9 mouse cellular contexts compared by ENCODE assay signal in genomic region chr12:119237921-119238695, GRCm38 (mm10). TPM values are rescaled to one million over a fixed set of nuclear protein-coding genes. Genes with fewer than 3 reads are reported as not detected.
DNase-seq lines count a peak whose midpoint lies in the region; ATAC-seq lines count a peak whose summit lies in the region.
"Had no signal": no experiment of that assay in that cellular context is flagged by ENCODE, and none has a peak within 500 bp of the region (broad histone marks: within the 10 kb centered on the region; RNA-seq: fewer than 3 reads in every experiment).

No protein-coding gene starts in this region.

- peak overlapping the region; percentile 92 for H3K27ac ChIP-seq in hindbrain, embryonic 14.5 days

- H3K9ac ChIP-seq in hindbrain, embryonic 14.5 days, result peak overlapping the region; percentile 88

- H3K4me1 ChIP-seq in hindbrain, embryonic 14.5 days (replicated peaks; ENCODE audit: control insufficient read depth, insufficient read depth, low read length), result peaks cover 25% of the 10 kb centered on the region

- H3K9me3 ChIP-seq in hindbrain, embryonic 14.5 days (ENCODE audit: control insufficient read depth, low read length), result no peaks in the 10 kb centered on the region

- peak overlapping the region; percentile 72 for H3K4me3 ChIP-seq in hindbrain, embryonic 14.5 days (replicated peaks; ENCODE audit: low read length)
- H3K4me3 ChIP-seq: erythroblast, embryonic 14.5 days had no signal

- peak overlapping the region; percentile 90 for H3K4me2 ChIP-seq in hindbrain, embryonic 14.5 days (replicated peaks)

- ATAC-seq in hindbrain, embryonic 14.5 days (ENCODE audit: low FRiP score), result peak; percentile 85

- H3K27me3 ChIP-seq in hindbrain, embryonic 14.5 days (ENCODE audit: control insufficient read depth, insufficient read depth, low read length), result no peaks in the 10 kb centered on the region

- WGBS in hindbrain, embryonic 14.5 days, result under 1% methylated on average over 35 of the region's 35 CpGs

- H3K36me3 ChIP-seq in hindbrain, embryonic 14.5 days (replicated peaks; ENCODE audit: control insufficient read depth, insufficient read depth), result no peaks in the 10 kb centered on the region

- DNase-seq in NIH3T3 (ENCODE audit: low read depth), result peak; percentile 73
- DNase-seq in cerebellum, adult 9-11 months, result peak; percentile 45
- DNase-seq in frontal cortex, postnatal 14 days (ENCODE audit: low spot score in 2 of 2), result peak; percentile 68
- DNase-seq in hindbrain, embryonic 14.5 days (ENCODE audit: low spot score), result peak; percentile 77
- DNase-seq in layer of hippocampus, postnatal 25 days (ENCODE audit: extremely low spot score in 1 of 2, low spot score in 1 of 2), result peak; percentile 49 to 71
- DNase-seq in lung, postnatal 4 days, result peak; percentile 38 to 48
- DNase-seq in right cerebral cortex, adult 18-20 months, result peak; percentile 78
- DNase-seq in yolk sac, embryonic 10.5 days (ENCODE audit: low spot score), result peak; percentile 52

RNA-seq across cellular contexts. Expression of gene Itgb8, which starts 0.5 kb away (rescaled TPM):
- 15.0 and 15.1 TPM in 2 replicates for polyA plus RNA-seq in hindbrain, embryonic 14.5 days (2014; fragmentation: Nextera tagmentation; extraction: Ambion mirVana)
- total RNA-seq in layer of hippocampus, postnatal 25 days (2021), result 10 to 100 TPM; 30.7 to 32.9 TPM
- polyA plus RNA-seq: erythroblast, embryonic 14.5 days had no signal

Comparison
In these comparisons a context has a peak if more than half of its experiments do, and no peak if none do; other contexts are left out.
1. Peak in every context shown above with its lines: DNase-seq, ATAC-seq, H3K4me3 ChIP-seq and H3K27ac ChIP-seq.